Mouse (Mus musculus) liver, postnatal 0 days (tissue): ENCODE measurements at regions not wholly inside any gene's neighbourhood (a gene's known extent, or its start where the extent isn't known, plus 50 kb on each side); places are given as distances from the start of the nearest gene placed in this dataset.

Experiments used
- CTCF ChIP-seq: sonication (generic); IDR thresholded peaks from 2 replicates; pipeline ENCODE4 v1.5.1; 2016; ENCODE audit warnings: antibody characterized with exemption, low read depth
- EP300 ChIP-seq: IDR thresholded peaks from 2 replicates; pipeline ENCODE4 v1.6.1; 2016; ENCODE audit warnings: antibody characterized with exemption, low read depth, mild to moderate bottlenecking

DNA sequence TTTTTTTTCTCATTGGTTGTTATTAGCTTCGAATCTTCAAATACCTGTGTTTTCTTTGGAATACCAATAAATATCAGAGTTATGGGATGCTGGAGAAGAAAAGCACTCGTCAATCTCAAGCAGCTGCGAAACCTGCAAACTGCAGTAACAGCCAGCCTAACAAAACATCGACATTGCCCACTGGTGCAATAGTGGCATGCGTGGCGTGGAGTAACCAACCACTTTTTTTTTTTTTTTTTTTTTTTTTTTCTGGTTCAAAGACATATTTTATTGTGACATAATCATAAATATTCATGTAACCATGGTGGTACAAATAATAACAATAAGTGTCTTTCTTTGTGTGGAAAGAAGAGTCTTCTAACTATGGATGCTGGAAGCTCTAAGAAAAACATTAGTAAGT is 85.3 kb upstream of the Ctnnd2 start:
- TF ChIP-seq EP300 (no peak), CTCF (no peak)
